Mouse (Mus musculus) liver, embryonic 16.5 days (tissue): ENCODE results near the gene Neurod2. TPM values are rescaled to one million over a fixed set of nuclear protein-coding genes. Genes with fewer than 3 reads are reported as not detected.

ENCODE experiments used
- ATAC-seq: fragments of 200-750 bp; cut with Nextera tagmentation; 2 replicates; pipeline ENCODE4 v1.8.0; 2017; ENCODE audit warnings: low read depth, mild to moderate bottlenecking, moderate number of reproducible peaks, moderate library complexity
- H3K27ac ChIP-seq: fragments of 300-500 bp; sonication (generic); 2 replicates; pipeline ENCODE4 v1.5.1; 2014; ENCODE audit warnings: mild to moderate bottlenecking, low read length
- H3K27me3 ChIP-seq: fragments of 300-500 bp; sonication (generic); 2 replicates; pipeline ENCODE4 v1.6.1; 2014; ENCODE audit warnings: low read depth, low read length, mixed read lengths; ENCODE audit not compliant: control insufficient read depth, insufficient read depth
- H3K36me3 ChIP-seq: fragments of 300-500 bp; sonication (generic); 2 replicates; pipeline ENCODE4 v1.6.1; 2014; ENCODE audit warnings: mild to moderate bottlenecking; ENCODE audit not compliant: control insufficient read depth, insufficient read depth
- H3K4me1 ChIP-seq: fragments of 300-500 bp; sonication (generic); 2 replicates; pipeline ENCODE4 v1.6.1; 2014; ENCODE audit warnings: low read depth, low read length, mixed read lengths; ENCODE audit not compliant: control insufficient read depth
- H3K4me2 ChIP-seq: fragments of 300-500 bp; sonication (generic); 2 replicates; pipeline ENCODE4 v1.6.1; 2014; ENCODE audit warnings: low read depth, low read length, mixed read lengths
- H3K4me3 ChIP-seq: fragments of 300-500 bp; sonication (generic); 2 replicates; pipeline ENCODE4 v1.5.1; 2014; ENCODE audit warnings: low read depth, mild to moderate bottlenecking, low read length
- H3K9ac ChIP-seq: fragments of 300-500 bp; sonication (generic); 2 replicates; pipeline ENCODE4 v1.6.1; 2014; ENCODE audit warnings: low read depth, low read length
- H3K9me3 ChIP-seq: fragments of 300-500 bp; sonication (generic); replicated peaks from 2 replicates; pipeline ENCODE4 v1.6.1; 2016; ENCODE audit warnings: low read length; ENCODE audit not compliant: control insufficient read depth
- WGBS: fragments of 180-500 bp; shearing (Covaris S2); extraction: QIAGEN DNeasy Blood & Tissue Kit; methylation state at CpG from one replicate; pipeline ENCODE4 v1.1.7; 2014; ENCODE audit not compliant: insufficient replicate concordance; 5-methylcytosine and 5-hydroxymethylcytosine counted together
- polyA plus RNA-seq: library from polyadenylated mRNA; unstranded; fragments of >200 nt; fragmentation: Nextera tagmentation; extraction: Ambion mirVana; gene quantifications from 2 replicates; pipeline ENCODE4 v1.2.1, GENCODE M21; 2015

Gene Neurod2
- polyA plus RNA-seq, 1 experiment from 2014 or later: not detected

GRCm38 (mm10) chr11:98329960-98330744 lies 704 bp upstream of the Neurod2 start:
- H3K9ac ChIP-seq: no peak overlapping the region
- H3K9me3 ChIP-seq: no peaks in the 10 kb centered on the region
- no peak for ATAC-seq
- no peak overlapping the region for H3K4me2 ChIP-seq
- no peak overlapping the region for H3K4me3 ChIP-seq
- H3K4me1 ChIP-seq: no peaks in the 10 kb centered on the region; the same call in 1 of the 2 replicates
- no peak overlapping the region for H3K27ac ChIP-seq
- peaks cover 95% of the 10 kb centered on the region for H3K27me3 ChIP-seq
- WGBS: 39% methylated on average over 9 of the region's 9 CpGs
- no peaks in the 10 kb centered on the region for H3K36me3 ChIP-seq

- peaks cover 95% of the 10 kb centered on the region for H3K27me3 ChIP-seq
- 0 out of 2 replicates have a peak overlapping the region, but pooled peaks have one; percentile 9 for H3K4me2 ChIP-seq
- H3K4me3 ChIP-seq: peak overlapping the region; percentile 19
- ATAC-seq: no peak
- H3K36me3 ChIP-seq: no peaks in the 10 kb centered on the region
- no peaks in the 10 kb centered on the region for H3K9me3 ChIP-seq
- H3K4me1 ChIP-seq: no peaks in the 10 kb centered on the region
- H3K9ac ChIP-seq: no peak overlapping the region
- under 1% methylated on average over 55 of the region's 56 CpGs for WGBS
- no peak overlapping the region for H3K27ac ChIP-seq
These were observed 928 bp downstream of the Neurod2 start for GRCm38 (mm10) chr11:98328371-98329069.

- ATAC-seq: no peak
- H3K4me1 ChIP-seq: no peaks in the 10 kb centered on the region
- no peaks in the 10 kb centered on the region for H3K9me3 ChIP-seq
- no peak overlapping the region for H3K27ac ChIP-seq
- under 1% methylated on average over 35 of the region's 35 CpGs for WGBS
- H3K36me3 ChIP-seq: no peaks in the 10 kb centered on the region
- H3K4me3 ChIP-seq: peak overlapping the region; percentile 19
- no peak overlapping the region for H3K9ac ChIP-seq
- no peak overlapping the region for H3K4me2 ChIP-seq
- H3K27me3 ChIP-seq: peaks cover 95% of the 10 kb centered on the region
These were observed 1.4 kb downstream of the Neurod2 start for GRCm38 (mm10) chr11:98328031-98328370.

GRCm38 (mm10) chr11:98327136-98328030 lies 2.1 kb downstream of the Neurod2 start:
- WGBS: 1% methylated on average over 89 of the region's 97 CpGs
- peak overlapping the region; percentile 1; the same call in 1 of the 2 replicates for H3K4me3 ChIP-seq
- no peaks in the 10 kb centered on the region for H3K9me3 ChIP-seq
- H3K36me3 ChIP-seq: no peaks in the 10 kb centered on the region
- no peaks in the 10 kb centered on the region for H3K4me1 ChIP-seq
- H3K4me2 ChIP-seq: no peak overlapping the region
- ATAC-seq: no peak
- H3K27me3 ChIP-seq: peaks cover 97% of the 10 kb centered on the region
- H3K9ac ChIP-seq: no peak overlapping the region
- no peak overlapping the region for H3K27ac ChIP-seq

GRCm38 (mm10) chr11:98326741-98327135 lies 2.7 kb downstream of the Neurod2 start:
- H3K4me1 ChIP-seq: no peaks in the 10 kb centered on the region
- H3K4me3 ChIP-seq: no peak overlapping the region
- 1% methylated on average over 19 of the region's 19 CpGs for WGBS
- no peaks in the 10 kb centered on the region for H3K36me3 ChIP-seq
- H3K27me3 ChIP-seq: peaks cover 100% of the 10 kb centered on the region
- no peak for ATAC-seq
- H3K9ac ChIP-seq: no peak overlapping the region
- no peak overlapping the region for H3K27ac ChIP-seq
- no peaks in the 10 kb centered on the region for H3K9me3 ChIP-seq
- no peak overlapping the region for H3K4me2 ChIP-seq

- Histone ChIP-seq H3K9ac (no peak overlapping the region), H3K4me2 (no peak overlapping the region), H3K9me3 (no peaks in the 10 kb centered on the region), H3K4me3 (no peak overlapping the region), H3K27me3 (peaks cover 100% of the 10 kb centered on the region), H3K27ac (no peak overlapping the region), H3K36me3 (no peaks in the 10 kb centered on the region), H3K4me1 (no peaks in the 10 kb centered on the region)
- ATAC-seq: no peak
- WGBS: 5% methylated on average over 22 of the region's 22 CpGs
These were observed 3.6 kb downstream of the Neurod2 start for GRCm38 (mm10) chr11:98325821-98326218.

GRCm38 (mm10) chr11:98325191-98325820 lies 4.1 kb downstream of the Neurod2 start:
- Histone ChIP-seq H3K27ac (no peak overlapping the region), H3K4me1 (no peaks in the 10 kb centered on the region), H3K36me3 (no peaks in the 10 kb centered on the region), H3K9ac (no peak overlapping the region), H3K4me2 (no peak overlapping the region), H3K9me3 (no peaks in the 10 kb centered on the region), H3K27me3 (peaks cover 100% of the 10 kb centered on the region), H3K4me3 (no peak overlapping the region)
- 5% methylated on average over 14 of the region's 14 CpGs for WGBS
- ATAC-seq: no peak

- no peak overlapping the region for H3K4me3 ChIP-seq
- no peak for ATAC-seq
- 2% methylated on average over 9 of the region's 9 CpGs for WGBS
These were observed 5.5 kb downstream of the Neurod2 start for GRCm38 (mm10) chr11:98323933-98324332.

More at GRCm38 (mm10) chr11:98323933-98324332, 5.5 kb downstream of the Neurod2 start:
- Histone ChIP-seq H3K9ac (no peak overlapping the region), H3K4me1 (no peaks in the 10 kb centered on the region), H3K4me2 (no peak overlapping the region), H3K27me3 (peaks cover 100% of the 10 kb centered on the region), H3K36me3 (no peaks in the 10 kb centered on the region), H3K9me3 (no peaks in the 10 kb centered on the region), H3K27ac (no peak overlapping the region)
